Mouse (Mus musculus): ENCODE measurements at regions not wholly inside any gene's neighbourhood (a gene's known extent, or its start where the extent isn't known, plus 50 kb on each side); places are given as distances from the start of the nearest gene placed in this dataset.

- TF ChIP-seq POLR2A (IDR thresholded peaks at IDR 0.05; ENCODE audit: insufficient read depth, low read length) (no peak), CTCF (IDR thresholded peaks at IDR 0.05; ENCODE audit: low read depth, low read length) (no peak), EP300 (IDR thresholded peaks at IDR 0.05; ENCODE audit: insufficient read depth, low read depth, low read length) (no peak)
These were observed 292.9 kb downstream of the Fam84b start for GRCm38 (mm10) chr15:60560641-60561040.

Measured in ES-Bruce4 (cell line).